Comparison of ENCODE assay signal across 9 mouse cellular contexts in genomic region chr8:126733307-126733706, GRCm38 (mm10).
DNase-seq lines count a peak whose midpoint lies in the region; ATAC-seq and TF ChIP-seq lines count a peak whose summit lies in the region.
"Had no signal": no experiment of that assay in that cellular context is flagged by ENCODE, and none has a peak within 500 bp of the region (broad histone marks: within the 10 kb centered on the region; RNA-seq: fewer than 3 reads in every experiment).

No protein-coding gene starts in this region.

- no peak overlapping the region for H3K9ac ChIP-seq in hindbrain, embryonic 16.5 days (ENCODE audit: low read depth, low read length)
- no peak overlapping the region for H3K9ac ChIP-seq in midbrain, embryonic 12.5 days (replicated peaks)

- no peak for ATAC-seq in hindbrain, embryonic 16.5 days
- no peak; the same call in 1 of the 2 replicates for ATAC-seq in midbrain, embryonic 12.5 days (ENCODE audit: low FRiP score, low read depth)

- H3K27ac ChIP-seq in hindbrain, embryonic 10.5 days = 0 out of 2 replicates have a peak overlapping the region, but pooled peaks have one; percentile 16
- H3K27ac ChIP-seq in hindbrain, embryonic 16.5 days (ENCODE audit: low read depth, low read length) = no peak overlapping the region
- 0 out of 2 replicates have a peak overlapping the region, but pooled peaks have one; percentile 24 for H3K27ac ChIP-seq in embryonic fibroblast, embryonic 13.5 days (ENCODE audit: insufficient read depth, low read length)
- peak overlapping the region; percentile 46 for H3K27ac ChIP-seq in midbrain, embryonic 12.5 days (replicated peaks)
- H3K27ac ChIP-seq: heart, embryonic 13.5 days had no signal

- no peaks in the 10 kb centered on the region for H3K9me3 ChIP-seq in hindbrain, embryonic 10.5 days
- H3K9me3 ChIP-seq in hindbrain, embryonic 16.5 days (ENCODE audit: control insufficient read depth, low read length) = no peaks in the 10 kb centered on the region
- no peaks in the 10 kb centered on the region for H3K9me3 ChIP-seq in midbrain, embryonic 12.5 days
- H3K9me3 ChIP-seq: heart, embryonic 13.5 days had no signal

- TF ChIP-seq POLR2A in embryonic fibroblast, embryonic 13.5 days (IDR thresholded peaks at IDR 0.05; ENCODE audit: low read depth, low read length) = no peak

- H3K4me1 ChIP-seq in hindbrain, embryonic 10.5 days (replicated peaks) = peaks cover 53% of the 10 kb centered on the region
- peaks cover 31% of the 10 kb centered on the region for H3K4me1 ChIP-seq in hindbrain, embryonic 16.5 days (ENCODE audit: control insufficient read depth, insufficient read depth, low read depth, low read length)
- H3K4me1 ChIP-seq in embryonic fibroblast, embryonic 13.5 days (ENCODE audit: control insufficient read depth, insufficient read depth, low read length) = peaks cover 14% of the 10 kb centered on the region
- peaks cover 43% of the 10 kb centered on the region for H3K4me1 ChIP-seq in midbrain, embryonic 12.5 days

- H3K27me3 ChIP-seq in hindbrain, embryonic 10.5 days (ENCODE audit: insufficient read depth, poor library complexity, severe bottlenecking) = no peaks in the 10 kb centered on the region
- no peaks in the 10 kb centered on the region for H3K27me3 ChIP-seq in hindbrain, embryonic 16.5 days (replicated peaks; ENCODE audit: control insufficient read depth, insufficient read depth, low read length)
- no peaks in the 10 kb centered on the region; the same call in 1 of the 2 replicates for H3K27me3 ChIP-seq in midbrain, embryonic 12.5 days
- H3K27me3 ChIP-seq: heart, embryonic 13.5 days had no signal

- DNase-seq in hindbrain, embryonic 10.5 days (ENCODE audit: low spot score) = no peak
- peak; percentile 79 for DNase-seq in Muller cell, postnatal 12 days (ENCODE audit: inconsistent ontology term)
- no peak for DNase-seq in embryo, embryonic 10.5 days (ENCODE audit: low spot score)
- no peak for DNase-seq in lung, adult 18-20 months
- DNase-seq in embryo, embryonic 11 days = no peak

- H3K4me3 ChIP-seq in hindbrain, embryonic 10.5 days = no peak overlapping the region
- no peak overlapping the region for H3K4me3 ChIP-seq in hindbrain, embryonic 16.5 days (ENCODE audit: low read length)
- no peak overlapping the region for H3K4me3 ChIP-seq in embryonic fibroblast, embryonic 13.5 days (ENCODE audit: insufficient read depth, low read length)
- H3K4me3 ChIP-seq in midbrain, embryonic 12.5 days = no peak overlapping the region
- H3K4me3 ChIP-seq: heart, embryonic 13.5 days had no signal

- no peak for TF ChIP-seq CTCF in embryonic fibroblast, embryonic 13.5 days (IDR thresholded peaks at IDR 0.05; ENCODE audit: borderline replicate concordance, insufficient read depth, low read length)

- H3K4me2 ChIP-seq in hindbrain, embryonic 16.5 days (ENCODE audit: low read length) = no peak overlapping the region
- no peak overlapping the region for H3K4me2 ChIP-seq in midbrain, embryonic 12.5 days (replicated peaks)
- H3K4me2 ChIP-seq: heart, embryonic 13.5 days had no signal

- H3K36me3 ChIP-seq in hindbrain, embryonic 10.5 days = no peaks in the 10 kb centered on the region
- H3K36me3 ChIP-seq in hindbrain, embryonic 16.5 days (ENCODE audit: control insufficient read depth, insufficient read depth, low read length) = no peaks in the 10 kb centered on the region
- no peaks in the 10 kb centered on the region for H3K36me3 ChIP-seq in midbrain, embryonic 12.5 days
- H3K36me3 ChIP-seq: heart, embryonic 13.5 days had no signal

- WGBS in hindbrain, embryonic 10.5 days = 59% methylated on average over 7 of the region's 7 CpGs
- WGBS in hindbrain, embryonic 16.5 days = 37% methylated on average over 7 of the region's 7 CpGs
- WGBS in midbrain, embryonic 12.5 days = 34% methylated on average over 7 of the region's 7 CpGs
